Mouse (Mus musculus) heart, adult 2 months (tissue): ENCODE measurements around the gene Hlf.

ENCODE experiments used
- CTCF ChIP-seq: fragments of 200-600 bp; IDR thresholded peaks from 2 replicates; pipeline ENCODE4 v1.8.1; 2022; ENCODE audit warnings: antibody characterized with exemption, mild to moderate bottlenecking, moderate library complexity
- EP300 ChIP-seq: fragments of 200-500 bp; IDR thresholded peaks from 2 replicates; pipeline ENCODE4 v1.6.1; 2011; ENCODE audit warnings: low read depth, low read length, control low read depth; ENCODE audit not compliant: insufficient read depth
- POLR2A ChIP-seq: fragments of 200-500 bp; IDR thresholded peaks from 2 replicates; pipeline ENCODE4 v1.6.1; 2011; ENCODE audit warnings: mild to moderate bottlenecking, low read depth, low read length, control low read depth; ENCODE audit not compliant: insufficient read depth

GRCm38 (mm10) chr11:90345746-90346145 lies 44.9 kb downstream of the Hlf start:
- TF ChIP-seq CTCF (no peak), POLR2A (no peak), EP300 (no peak)
